Mouse (Mus musculus): Measurements from ENCODE around the gene Cdcp2. TPM values are rescaled to one million over a fixed set of nuclear protein-coding genes. Genes with fewer than 3 reads are reported as not detected.

Gene Cdcp2
- polyA plus RNA-seq, 1 experiment from 2014 or later, result not detected

Other genes with a start within 250 kb of the Cdcp2 start
- gene Ssbp3, start 186.2 kb upstream of the Cdcp2 start, polyA plus RNA-seq (2015; fragmentation: Nextera tagmentation; extraction: Ambion mirVana), result 49.5 and 61.7 TPM in 2 replicates
- 90.2 and 93.2 TPM in 2 replicates for gene Mrpl37, start 30.0 kb upstream of the Cdcp2 start, polyA plus RNA-seq (2015; fragmentation: Nextera tagmentation; extraction: Ambion mirVana)
- 5.9 and 7.2 TPM in 2 replicates for gene Cyb5rl, start 29.9 kb upstream of the Cdcp2 start, polyA plus RNA-seq (2015; fragmentation: Nextera tagmentation; extraction: Ambion mirVana)
- 496 and 538 TPM in 2 replicates for gene Tmem59, start 81.5 kb downstream of the Cdcp2 start, polyA plus RNA-seq (2015; fragmentation: Nextera tagmentation; extraction: Ambion mirVana)
- gene Tceanc2, start 82.2 kb downstream of the Cdcp2 start, polyA plus RNA-seq (2015; fragmentation: Nextera tagmentation; extraction: Ambion mirVana), result 22.7 and 25.1 TPM in 2 replicates
- gene Ldlrad1, start 112.3 kb downstream of the Cdcp2 start, polyA plus RNA-seq (2015; fragmentation: Nextera tagmentation; extraction: Ambion mirVana), result 0.23 and 0.72 TPM in 2 replicates
- gene Lrrc42, start 156.6 kb downstream of the Cdcp2 start, polyA plus RNA-seq (2015; fragmentation: Nextera tagmentation; extraction: Ambion mirVana), result 66.1 and 71.2 TPM in 2 replicates
- 41.2 and 43.6 TPM in 2 replicates for gene Hspb11, start 156.7 kb downstream of the Cdcp2 start, polyA plus RNA-seq (2015; fragmentation: Nextera tagmentation; extraction: Ambion mirVana)
- 0.16 and 0.44 TPM in 2 replicates for gene Dio1, start 210.3 kb downstream of the Cdcp2 start, polyA plus RNA-seq (2015; fragmentation: Nextera tagmentation; extraction: Ambion mirVana)
- gene Yipf1, start 217.5 kb downstream of the Cdcp2 start, polyA plus RNA-seq (2015; fragmentation: Nextera tagmentation; extraction: Ambion mirVana), result 55.5 and 56.4 TPM in 2 replicates

Measured in lung, embryonic 16.5 days (tissue).